Mouse (Mus musculus): ENCODE measurements around the gene Tpx2.
A peak's percentile ranks its signal among the peaks of the same experiment; 100 is the strongest.

Tpx2 gene

GRCm38 (mm10) chr2:152847815-152848302 lies at the start of gene Tpx2:
Tpx2 (plus strand) TSS chr2:152847964.
- peak; percentile 100 for ATAC-seq (ENCODE audit: low TSS enrichment)

- no peak for ATAC-seq (ENCODE audit: low TSS enrichment)
Measured at GRCm38 (mm10) chr2:152799954-152800761, 47.6 kb upstream of the Tpx2 start.

GRCm38 (mm10) chr2:152800762-152801113 lies 47.0 kb upstream of the Tpx2 start:
- no peak for ATAC-seq (ENCODE audit: low TSS enrichment)

GRCm38 (mm10) chr2:152802303-152802702 lies 45.5 kb upstream of the Tpx2 start:
- no peak for ATAC-seq (ENCODE audit: low TSS enrichment)

- ATAC-seq (ENCODE audit: low TSS enrichment), result no peak
Measured at GRCm38 (mm10) chr2:152803081-152803480, 44.7 kb upstream of the Tpx2 start.

GRCm38 (mm10) chr2:152804408-152805110 lies 43.2 kb upstream of the Tpx2 start:
- peak; percentile 64; the same call in 1 of the 2 replicates for ATAC-seq (ENCODE audit: low TSS enrichment)

GRCm38 (mm10) chr2:152805111-152805490 lies 42.7 kb upstream of the Tpx2 start:
- ATAC-seq (ENCODE audit: low TSS enrichment), result no peak

- ATAC-seq (ENCODE audit: low TSS enrichment), result no peak
Measured at GRCm38 (mm10) chr2:152806037-152806436, 41.7 kb upstream of the Tpx2 start.

- no peak for ATAC-seq (ENCODE audit: low TSS enrichment)
Measured at GRCm38 (mm10) chr2:152808178-152808577, 39.6 kb upstream of the Tpx2 start.

- no peak for ATAC-seq (ENCODE audit: low TSS enrichment)
Measured at GRCm38 (mm10) chr2:152810158-152810941, 37.4 kb upstream of the Tpx2 start.

- no peak for ATAC-seq (ENCODE audit: low TSS enrichment)
Measured at GRCm38 (mm10) chr2:152811336-152812165, 36.2 kb upstream of the Tpx2 start.

- ATAC-seq (ENCODE audit: low TSS enrichment), result no peak
Measured at GRCm38 (mm10) chr2:152813232-152813631, 34.5 kb upstream of the Tpx2 start.

- no peak for ATAC-seq (ENCODE audit: low TSS enrichment)
Measured at GRCm38 (mm10) chr2:152814213-152814874, 33.4 kb upstream of the Tpx2 start.

- ATAC-seq (ENCODE audit: low TSS enrichment), result no peak
Measured at GRCm38 (mm10) chr2:152815879-152816656, 31.7 kb upstream of the Tpx2 start.

- no peak for ATAC-seq (ENCODE audit: low TSS enrichment)
Measured at GRCm38 (mm10) chr2:152816657-152817348, 31.0 kb upstream of the Tpx2 start.

- no peak for ATAC-seq (ENCODE audit: low TSS enrichment)
Measured at GRCm38 (mm10) chr2:152817596-152818291, 30.0 kb upstream of the Tpx2 start.

- no peak for ATAC-seq (ENCODE audit: low TSS enrichment)
Measured at GRCm38 (mm10) chr2:152818679-152819078, 29.1 kb upstream of the Tpx2 start.

GRCm38 (mm10) chr2:152819097-152819624 lies 28.6 kb upstream of the Tpx2 start:
- no peak for ATAC-seq (ENCODE audit: low TSS enrichment)

Measured in frontal cortex, adult (tissue).